Mouse (Mus musculus): ENCODE measurements around the gene Tmem223.

DNA sequence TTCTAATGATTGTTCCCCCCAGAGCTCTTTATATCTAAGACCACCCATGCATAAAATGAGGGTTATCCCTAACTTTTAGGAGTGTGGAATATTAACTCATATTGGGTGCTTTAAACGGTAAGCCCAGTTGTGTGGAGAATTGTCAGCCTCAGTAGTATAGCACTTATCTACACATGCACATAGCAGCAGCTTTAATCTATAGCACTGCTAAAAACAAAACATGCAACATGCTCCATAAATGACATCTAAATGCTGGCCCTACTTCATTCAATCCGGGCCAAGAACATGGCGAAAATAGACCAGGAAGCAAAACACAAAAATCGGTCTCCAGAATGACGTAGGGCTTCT is 48.3 kb upstream of the Tmem223 start:
- TF ChIP-seq CTCF (IDR thresholded peaks at IDR 0.05; ENCODE audit: low read depth): no peak
- TF ChIP-seq EP300 (IDR thresholded peaks at IDR 0.05; ENCODE audit: low read depth): no peak
